1 mouse cellular context compared by ENCODE assay signal in the genomic region with DNA sequence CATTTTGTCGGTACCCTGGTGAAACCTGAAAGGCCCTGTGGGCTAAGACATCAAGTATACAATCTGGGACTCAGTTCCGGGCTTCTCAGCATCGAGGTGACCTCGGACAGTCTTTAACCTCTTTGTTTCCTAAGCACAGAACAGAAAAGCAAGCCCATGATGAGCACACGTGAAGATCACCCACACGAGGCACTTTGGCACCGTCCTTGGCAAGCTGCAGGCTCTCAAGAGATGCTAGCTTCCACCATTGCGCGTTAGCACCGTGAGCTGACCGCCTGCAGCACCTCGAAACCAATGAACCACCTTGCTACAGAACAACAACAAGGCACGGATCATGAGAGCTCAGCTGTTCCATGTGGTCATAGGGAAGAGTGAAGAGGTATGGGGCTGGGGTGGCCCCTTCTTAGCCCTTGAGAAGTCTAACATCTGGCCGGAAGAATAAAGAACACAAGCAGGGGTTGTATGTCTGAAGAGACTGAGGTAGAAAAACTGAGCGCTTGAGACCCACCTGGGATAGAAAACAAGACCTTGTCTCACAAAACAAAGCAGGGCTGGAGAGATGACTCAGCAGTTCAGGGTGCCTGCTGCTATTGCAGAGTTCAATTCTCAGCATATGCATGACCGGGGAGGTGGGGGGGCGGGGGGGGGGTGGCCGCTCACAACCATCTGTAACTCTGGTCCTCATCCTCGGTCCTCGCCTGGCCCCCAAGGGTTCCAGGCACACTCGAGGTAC.
TF ChIP-seq lines count a peak whose summit lies in the region.

No protein-coding gene starts in this region.

TF ChIP-seq in CH12.LX, 34 proteins besides CTCF, POLR2A, EP300 and RAD21 (continued from another document):
- TF ChIP-seq JUND (conservative IDR thresholded peaks at IDR 0.05; ENCODE audit: low read depth, low read length) (no peak), ETS1 (conservative IDR thresholded peaks at IDR 0.05; ENCODE audit: low read depth, low read length) (peak; percentile 74), HCFC1 (IDR thresholded peaks at IDR 0.05; ENCODE audit: low read depth, low read length) (no peak), RCOR1 (conservative IDR thresholded peaks at IDR 0.05; ENCODE audit: low read depth, low read length) (no peak), SMC3 (IDR thresholded peaks at IDR 0.05; ENCODE audit: low read depth, low read length) (no peak), GABPA (IDR thresholded peaks at IDR 0.05; ENCODE audit: insufficient replicate concordance, low read depth, low read length) (no peak), IRF4 (IDR thresholded peaks at IDR 0.05; ENCODE audit: low read depth, low read length) (no peak), ZKSCAN1 (IDR thresholded peaks at IDR 0.05; ENCODE audit: borderline replicate concordance, low read depth, low read length) (no peak), USF2 (conservative IDR thresholded peaks at IDR 0.05; ENCODE audit: low read depth, low read length) (no peak), JUN (IDR thresholded peaks at IDR 0.05; ENCODE audit: insufficient read depth, low read depth, low read length) (no peak), SIN3A (IDR thresholded peaks at IDR 0.05; ENCODE audit: low read length) (peak; percentile 53), MAFK (IDR thresholded peaks at IDR 0.05; ENCODE audit: insufficient replicate concordance, low read length) (peak; percentile 92), MAX (IDR thresholded peaks at IDR 0.05; ENCODE audit: low read length) (0 out of 2 replicates have a peak, but pooled peaks have one; percentile 30), UBTF (IDR thresholded peaks at IDR 0.05; ENCODE audit: low read depth, low read length) (no peak), KAT2A (IDR thresholded peaks at IDR 0.05; ENCODE audit: insufficient replicate concordance, low read length) (no peak), ELF1 (IDR thresholded peaks at IDR 0.05; ENCODE audit: low read depth, low read length) (no peak), E2F4 (IDR thresholded peaks at IDR 0.05; ENCODE audit: insufficient replicate concordance, low read depth, low read length) (no peak), USF1 (IDR thresholded peaks at IDR 0.05; ENCODE audit: low read depth, low read length) (no peak), MAZ (IDR thresholded peaks at IDR 0.05; ENCODE audit: low read depth, low read length) (peak; percentile 53), BHLHE40 (IDR thresholded peaks at IDR 0.05; ENCODE audit: low read depth, low read length) (peak; percentile 23; the same call in 1 of the 2 replicates), MEF2A (IDR thresholded peaks at IDR 0.05; ENCODE audit: borderline replicate concordance, low read depth, low read length) (0 out of 2 replicates have a peak, but pooled peaks have one; percentile 13), PAX5 (IDR thresholded peaks at IDR 0.05; ENCODE audit: low read length) (no peak)
